Mouse (Mus musculus) cerebral cortex, adult 2 months (tissue): ENCODE data around the gene Tpd52l2.

Experiments
- WGBS: fragments of 180-500 bp; shearing (Covaris S2); methylation state at CpG from one replicate; pipeline ENCODE4 v1.1.7; 2018; 5-methylcytosine and 5-hydroxymethylcytosine counted together

Tpd52l2 gene

DNA sequence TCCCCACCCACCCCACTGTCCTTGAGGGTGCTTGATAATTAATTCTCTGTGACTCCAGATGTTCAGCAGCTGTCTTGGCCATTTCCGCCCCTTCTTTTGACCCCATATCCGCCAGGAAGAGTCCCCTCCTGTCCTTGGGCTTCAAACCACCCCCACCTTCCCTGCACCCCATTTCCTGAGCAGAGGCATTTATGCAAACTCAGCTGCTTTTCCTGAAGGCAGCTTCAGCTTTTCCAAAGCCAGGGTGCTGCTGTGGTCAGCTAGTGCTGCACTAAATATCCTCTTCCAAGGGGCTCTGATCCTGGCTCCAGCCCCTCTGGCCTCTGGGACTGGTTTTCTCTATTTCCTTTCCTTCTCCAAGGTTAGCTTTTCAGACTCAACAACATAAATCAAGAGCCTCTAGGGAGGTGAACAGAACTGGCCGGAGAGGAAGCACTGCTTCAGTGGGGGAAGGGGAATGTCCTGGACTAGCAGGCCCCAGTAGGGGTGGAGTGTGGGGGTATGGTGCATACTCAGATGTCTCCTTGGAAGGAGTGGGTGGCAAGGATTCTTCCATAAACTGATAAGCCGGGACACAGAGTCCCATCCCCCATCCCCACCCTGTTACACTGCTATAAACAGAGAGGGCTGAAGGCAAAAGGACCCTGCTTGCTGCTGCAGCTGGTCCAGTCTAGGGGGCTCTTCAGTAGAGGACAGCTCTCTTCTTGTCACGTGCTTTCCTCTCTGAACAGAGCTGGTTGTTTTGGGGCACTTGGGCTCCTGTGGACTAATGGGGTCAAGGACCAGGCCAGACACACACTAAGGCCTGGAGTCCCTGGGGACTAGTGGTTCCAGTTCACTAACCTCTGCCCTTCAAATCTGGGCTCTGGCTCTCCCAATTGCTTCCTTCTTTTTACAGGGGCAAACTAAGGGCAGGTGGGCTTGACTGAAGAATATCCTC, 9.3 kb upstream of the Tpd52l2 start:
- 47% methylated on average over 5 of the region's 5 CpGs for WGBS

DNA sequence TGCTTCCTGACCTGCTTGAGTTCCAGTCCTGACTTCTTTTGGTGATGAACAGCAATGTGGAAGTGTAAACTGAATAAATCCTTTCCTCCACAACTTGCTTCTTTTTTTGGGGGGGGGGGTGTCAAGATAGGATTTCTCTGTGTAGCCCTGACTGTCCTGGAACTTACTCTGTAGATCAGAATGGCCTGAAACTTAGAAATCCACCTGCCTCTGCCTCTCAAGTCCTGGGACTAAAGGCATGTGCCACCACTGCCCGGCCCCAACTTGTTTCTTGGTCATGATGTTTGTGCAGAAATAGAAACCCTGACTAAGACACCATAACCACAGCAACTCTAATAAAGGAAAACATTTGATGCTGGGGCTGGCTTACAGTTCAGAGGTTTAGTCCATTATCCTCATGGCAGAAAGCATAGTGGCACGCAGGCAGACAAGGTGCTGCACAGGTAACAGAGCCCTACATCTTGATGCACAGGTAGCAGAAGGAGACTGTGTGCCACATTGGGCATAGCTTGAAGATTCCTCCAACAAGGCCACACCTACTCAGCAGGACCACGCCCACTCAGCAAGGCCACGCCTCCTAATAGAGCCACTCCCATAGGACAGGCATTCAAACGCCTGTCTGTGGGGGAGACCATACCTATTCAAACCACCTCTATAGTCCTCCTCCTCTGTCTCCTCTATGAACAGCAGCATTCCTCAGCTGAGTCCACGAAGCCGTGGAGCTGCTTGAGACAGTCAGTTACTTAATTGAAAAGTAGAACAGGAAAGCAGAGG, 5.3 kb upstream of the Tpd52l2 start:
- WGBS = 38% methylated on average over 7 of the region's 7 CpGs

DNA sequence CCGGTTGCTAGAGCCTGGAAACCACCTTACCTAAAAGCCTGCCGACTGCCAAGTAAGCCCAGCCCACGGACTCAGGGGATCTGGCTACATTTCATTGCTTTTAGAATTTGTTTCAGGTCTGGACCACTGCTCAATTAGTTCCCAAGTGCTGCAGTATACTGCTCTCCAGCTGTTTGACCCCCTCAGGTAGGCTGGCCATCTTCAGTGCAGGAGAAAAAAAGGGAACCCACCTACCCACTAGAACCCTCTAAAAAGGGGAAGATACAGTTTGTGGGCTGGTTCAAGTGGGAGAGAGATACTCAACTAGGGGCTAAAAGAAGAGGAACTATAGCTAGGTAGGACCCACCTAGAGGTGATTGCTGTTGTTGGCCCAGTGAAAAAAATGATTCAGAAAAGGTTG, 4.7 kb upstream of the Tpd52l2 start:
- 50% methylated on average over 3 of the region's 3 CpGs for WGBS

DNA sequence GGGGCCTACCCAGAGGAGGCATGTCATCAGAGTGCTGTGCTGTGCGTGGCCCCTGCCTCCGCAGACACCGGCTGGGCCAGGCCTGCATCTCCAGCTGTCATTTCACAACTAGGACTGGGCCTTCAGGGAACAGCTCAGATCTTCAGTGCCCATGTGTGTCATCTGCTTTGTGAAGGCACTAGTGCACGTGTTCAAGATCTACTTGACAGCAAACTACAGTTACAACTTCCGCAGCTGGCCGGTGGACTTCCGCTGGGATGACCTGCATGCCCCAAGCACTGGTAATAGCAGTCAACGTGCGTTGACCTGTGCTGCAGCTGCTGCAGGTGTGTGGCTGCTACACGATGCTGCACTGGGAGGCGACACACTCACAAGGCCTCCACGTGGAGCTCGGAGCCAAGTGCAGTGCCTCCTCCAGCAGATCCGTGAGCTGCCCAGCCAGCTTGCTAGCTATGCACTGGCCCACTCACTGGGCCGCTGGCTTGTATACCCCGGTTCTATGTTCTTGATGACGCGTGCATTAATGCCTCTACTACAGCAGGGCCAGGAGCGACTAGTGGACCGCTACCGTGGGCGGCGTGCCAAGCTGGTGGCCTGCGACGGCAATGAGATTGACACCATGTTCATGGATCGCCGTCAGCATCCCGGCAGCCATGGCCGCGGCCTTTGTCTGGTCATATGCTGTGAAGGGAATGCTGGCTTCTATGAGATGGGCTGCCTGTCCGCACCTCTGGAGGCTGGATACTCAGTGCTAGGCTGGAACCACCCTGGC, 3.6 kb upstream of the Tpd52l2 start, which contains the start of gene Abhd16b:
Gene Abhd16b (plus strand): TSS at position 51 of the 772 bp plus-strand sequence.
- 89% methylated on average over 31 of the region's 31 CpGs for WGBS

DNA sequence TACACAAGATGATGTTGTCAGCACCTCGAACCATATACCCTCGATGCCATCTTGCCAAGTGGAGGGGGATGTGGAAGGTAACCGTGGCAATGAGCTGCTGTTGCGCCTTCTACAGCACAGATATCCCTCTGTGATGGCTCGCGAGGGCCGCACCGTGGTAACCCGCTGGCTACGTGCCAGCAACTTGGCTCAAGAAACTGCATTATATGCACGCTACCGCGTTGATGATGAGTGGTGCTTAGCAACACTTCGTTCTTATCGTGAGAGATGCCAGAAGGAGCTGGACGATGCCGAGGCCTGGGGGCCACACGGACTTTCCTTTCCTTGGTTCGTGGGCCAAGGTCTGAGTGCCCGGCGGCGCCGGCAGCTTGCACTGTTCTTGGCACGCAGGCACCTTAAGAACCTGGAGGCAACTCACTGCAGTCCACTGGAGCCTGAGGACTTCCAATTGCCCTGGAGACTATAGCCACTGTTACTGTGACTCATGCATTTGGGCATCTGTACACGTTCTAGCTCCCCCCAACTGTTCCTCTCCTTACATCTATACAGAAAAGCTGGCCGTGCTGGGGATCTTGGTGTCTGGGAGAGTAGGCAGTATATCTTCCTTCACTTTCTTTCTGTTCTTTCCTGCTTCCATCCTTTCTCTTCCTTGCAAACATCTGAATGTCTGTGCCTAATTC, 2.5 kb upstream of the Tpd52l2 start:
- 51% methylated on average over 26 of the region's 26 CpGs for WGBS

DNA sequence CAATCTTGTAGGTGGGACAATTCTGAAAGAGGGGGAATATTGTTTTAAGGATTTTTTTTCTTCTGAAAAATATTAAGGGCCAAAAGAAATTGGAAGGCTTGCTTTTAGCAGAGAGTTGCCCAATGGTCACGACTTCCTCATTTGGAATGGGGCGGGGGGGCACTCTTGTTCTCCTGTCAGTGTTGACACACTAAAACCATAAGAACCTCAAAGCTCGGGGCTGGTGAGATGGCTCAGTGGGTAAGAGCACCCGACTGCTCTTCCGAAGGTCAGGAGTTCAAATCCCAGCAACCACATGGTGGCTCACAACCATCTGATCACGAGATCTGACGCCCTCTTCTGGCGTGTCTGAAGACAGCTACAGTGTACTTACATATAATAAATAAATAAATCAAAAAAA, 1.1 kb upstream of the Tpd52l2 start:
- WGBS = 51% methylated on average over 8 of the region's 8 CpGs

DNA sequence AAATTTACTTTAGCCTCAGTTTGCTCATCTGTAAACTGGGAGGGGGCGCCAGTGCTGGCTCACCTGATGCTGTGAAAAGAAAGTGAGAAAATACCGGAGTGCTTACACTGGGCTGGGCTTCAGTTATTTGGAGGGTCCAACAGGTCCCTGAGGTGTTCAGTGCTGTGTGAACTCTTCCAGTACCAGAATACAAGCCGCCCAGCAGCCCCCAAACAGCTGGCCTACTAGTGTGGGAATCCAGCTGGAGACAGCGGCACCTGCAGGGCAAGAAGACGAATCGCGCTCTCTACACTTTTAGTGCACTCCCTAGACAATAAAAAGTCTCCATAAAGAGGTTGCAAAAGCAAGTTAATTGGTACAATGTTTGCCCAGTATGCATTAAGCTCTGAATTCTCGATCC, 661 bp upstream of the Tpd52l2 start:
- WGBS = 9% methylated on average over 8 of the region's 8 CpGs

DNA sequence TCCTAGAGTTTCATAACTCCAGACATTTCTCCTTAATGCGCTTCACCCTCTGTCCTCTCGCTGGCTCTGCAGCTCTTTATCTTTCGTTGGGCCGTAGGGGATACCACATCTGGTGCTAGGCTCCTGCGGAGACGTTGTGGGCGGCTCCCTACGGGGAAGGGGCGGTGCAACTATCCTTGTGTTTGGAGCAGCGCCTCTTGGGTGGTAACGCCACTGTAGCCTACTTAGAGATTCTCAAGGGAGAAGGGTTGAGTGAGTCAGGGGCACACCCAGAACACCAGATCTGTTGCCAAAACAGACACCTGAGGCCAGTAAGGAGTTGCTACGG, 570 bp downstream of the Tpd52l2 start:
- WGBS = under 1% methylated on average over 12 of the region's 12 CpGs

DNA sequence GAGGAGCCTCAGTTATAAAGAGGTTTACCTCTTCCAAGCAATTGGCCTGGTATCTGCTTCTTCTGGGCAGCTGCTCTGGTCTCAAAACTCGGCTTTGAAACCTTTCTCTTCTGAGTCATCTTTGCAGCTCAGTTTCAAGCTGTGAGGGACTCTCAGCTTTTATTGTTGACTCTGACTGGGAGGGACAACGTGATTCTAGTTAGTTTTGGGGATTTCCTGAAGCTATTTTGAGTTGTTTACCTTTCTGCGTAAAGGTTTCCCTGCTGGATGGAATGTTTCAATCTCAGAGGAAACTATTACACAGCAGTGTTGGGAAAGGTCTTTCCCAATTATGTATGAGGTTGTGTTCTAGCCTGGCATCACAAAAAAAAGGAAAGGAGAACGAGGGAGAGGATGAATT, 1.7 kb downstream of the Tpd52l2 start:
- WGBS = 50% methylated on average over 4 of the region's 4 CpGs

DNA sequence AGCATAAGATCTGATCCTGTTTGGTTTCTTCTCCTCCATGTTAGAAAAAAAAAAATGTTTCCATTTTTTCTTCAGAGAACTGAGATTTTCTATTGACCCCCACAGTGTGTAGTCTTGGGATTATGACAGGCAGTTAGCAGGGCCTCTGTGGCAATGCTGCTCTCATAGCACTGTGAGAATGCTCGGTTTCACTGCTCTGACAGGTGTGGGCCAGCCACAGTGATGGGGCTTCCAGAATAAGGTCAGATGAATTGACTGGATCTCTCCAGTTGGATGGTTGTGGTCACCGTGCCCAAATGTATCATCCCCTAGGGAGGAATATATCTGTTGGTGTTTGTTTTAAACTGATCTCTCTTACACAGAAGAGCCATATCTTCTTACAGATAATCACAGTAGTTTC, 12.2 kb downstream of the Tpd52l2 start:
- WGBS = 94% methylated on average over 2 of the region's 2 CpGs

DNA sequence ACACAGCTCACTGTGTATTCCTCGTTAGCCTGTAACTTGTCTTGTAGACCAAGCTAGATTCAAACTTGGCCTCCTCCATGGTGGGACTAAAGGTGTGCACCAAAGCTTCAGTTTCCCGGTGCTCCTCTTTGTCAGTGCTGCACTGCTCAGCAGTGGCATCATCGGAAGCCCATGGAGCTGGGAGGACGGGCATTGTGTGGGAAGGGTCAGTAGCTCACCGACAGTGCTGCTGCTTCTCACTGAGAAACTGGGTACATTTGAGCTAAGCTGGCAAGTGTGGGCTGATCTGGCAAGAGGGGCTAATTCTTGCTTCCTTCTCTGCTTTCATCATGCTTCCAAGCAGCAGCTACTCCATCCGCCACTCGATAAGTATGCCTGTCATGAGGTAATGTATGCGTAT, 14.3 kb downstream of the Tpd52l2 start:
- 84% methylated on average over 8 of the region's 8 CpGs for WGBS

DNA sequence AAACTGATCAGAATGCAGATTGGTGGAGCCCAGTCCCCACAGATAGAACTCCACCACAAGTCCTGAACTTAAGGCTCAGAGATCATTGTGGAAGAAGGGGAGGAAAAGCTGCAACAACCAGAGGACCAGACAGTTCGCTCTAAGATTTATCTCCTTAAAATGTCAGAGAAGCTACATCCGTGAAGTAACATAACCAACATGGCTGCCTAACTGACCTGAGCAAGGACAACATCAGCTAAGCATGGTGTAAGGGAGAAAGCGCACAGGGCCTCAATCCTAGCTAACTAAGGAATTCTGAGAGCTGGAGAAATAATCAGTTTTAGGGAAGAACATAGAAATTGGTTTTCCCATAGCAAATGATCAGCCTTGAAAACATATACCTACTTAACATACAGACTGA, 22.3 kb downstream of the Tpd52l2 start:
- WGBS = 80% methylated on average over 3 of the region's 3 CpGs

DNA sequence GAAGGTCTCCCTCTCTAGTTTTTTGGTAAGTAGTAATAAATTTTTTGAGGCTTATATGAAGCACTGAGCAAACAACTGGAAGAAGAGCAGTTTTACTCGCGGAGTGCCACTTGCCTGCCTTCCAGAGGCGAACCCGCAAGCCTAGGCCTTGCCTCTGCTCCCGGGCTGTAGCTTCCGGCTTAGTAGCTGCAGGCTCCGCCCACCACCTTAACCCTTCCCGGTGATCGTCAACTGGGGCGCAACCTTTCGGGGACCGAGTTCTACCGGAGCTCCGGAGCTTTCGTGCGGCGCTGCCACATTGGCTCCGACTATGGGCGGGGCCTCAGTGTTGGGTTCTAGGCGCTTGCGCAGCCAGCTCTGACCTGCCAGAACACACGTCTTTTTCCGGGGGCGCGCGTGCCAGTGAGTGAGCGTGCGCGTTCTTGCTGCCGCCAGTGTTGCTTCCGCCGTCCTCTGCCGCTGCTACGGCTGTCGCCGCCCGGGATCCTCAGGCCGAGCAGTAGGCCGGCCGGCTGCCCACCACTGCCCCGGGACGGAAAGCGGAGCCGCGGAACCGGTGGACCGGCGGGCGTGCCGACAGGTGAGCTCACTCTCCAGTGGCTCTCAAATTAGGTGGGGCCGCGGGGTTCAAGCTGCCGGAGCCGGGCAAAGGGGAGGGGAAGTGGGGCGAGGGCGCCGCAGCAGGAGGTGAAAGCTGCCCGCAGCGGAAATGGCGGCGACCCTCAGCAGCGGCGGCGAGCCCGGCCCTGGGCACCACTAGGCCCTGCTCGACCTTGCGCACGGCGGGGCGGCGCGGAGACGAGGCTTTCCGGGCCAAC, 23.4 kb downstream of the Tpd52l2 start, which contains the start of gene Dnajc5:
Gene Dnajc5 (plus strand): TSS at position 368 of the 818 bp plus-strand sequence.
- under 1% methylated on average over 74 of the region's 74 CpGs for WGBS

DNA sequence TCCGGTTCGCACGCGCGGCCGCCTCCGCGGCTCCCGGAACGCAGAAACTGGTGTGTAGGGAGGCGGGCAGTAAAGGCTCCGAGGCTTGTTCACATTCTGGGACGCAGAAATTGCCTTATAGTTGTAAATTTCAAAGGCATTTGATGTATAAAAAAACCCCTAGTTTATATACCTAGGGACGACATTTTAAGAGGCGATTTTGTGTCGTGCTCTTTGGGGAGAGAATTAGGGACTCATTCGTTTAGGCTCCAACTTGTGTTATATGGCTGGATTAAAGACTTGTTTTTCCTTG, 23.9 kb downstream of the Tpd52l2 start:
- WGBS = under 1% methylated on average over 17 of the region's 17 CpGs

DNA sequence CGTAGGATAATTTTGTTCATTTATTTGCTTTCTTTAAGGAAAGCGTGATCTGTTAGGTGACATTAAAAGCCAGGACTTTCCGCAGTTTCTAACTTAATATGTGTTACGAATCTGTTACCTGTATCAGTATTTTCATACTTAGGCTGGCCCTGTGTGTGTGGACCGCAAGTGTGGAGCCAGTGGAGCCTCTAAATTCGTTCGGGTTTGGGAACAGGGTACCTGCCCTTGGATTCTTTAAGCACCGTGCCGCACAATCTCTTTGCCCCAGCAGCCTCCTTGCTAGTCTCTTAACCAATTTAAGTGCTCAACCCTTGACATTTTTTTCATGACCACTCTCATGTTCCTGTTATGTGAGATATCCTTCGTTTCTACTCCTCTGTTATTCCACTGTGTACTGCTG, 24.5 kb downstream of the Tpd52l2 start:
- 31% methylated on average over 10 of the region's 10 CpGs for WGBS

DNA sequence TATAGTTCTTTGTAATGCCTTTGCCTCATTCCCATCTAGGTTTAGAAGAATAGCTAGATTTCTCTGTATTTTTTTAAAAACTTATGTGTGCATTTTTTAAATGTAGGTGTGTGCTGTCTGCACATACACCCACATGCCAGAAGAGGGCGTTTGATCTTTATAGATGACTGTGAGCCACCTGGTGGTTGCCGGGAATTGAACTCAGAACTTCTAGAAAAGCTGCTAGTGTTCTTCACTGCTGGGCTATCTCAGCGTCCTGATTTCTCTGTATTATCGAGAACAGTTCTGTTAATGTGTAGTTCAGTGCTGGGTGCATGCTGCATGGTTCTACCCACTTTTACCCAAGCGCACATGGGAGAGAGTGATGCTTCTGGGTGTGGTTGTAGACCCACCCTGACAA, 25.9 kb downstream of the Tpd52l2 start:
- 59% methylated on average over 5 of the region's 5 CpGs for WGBS

DNA sequence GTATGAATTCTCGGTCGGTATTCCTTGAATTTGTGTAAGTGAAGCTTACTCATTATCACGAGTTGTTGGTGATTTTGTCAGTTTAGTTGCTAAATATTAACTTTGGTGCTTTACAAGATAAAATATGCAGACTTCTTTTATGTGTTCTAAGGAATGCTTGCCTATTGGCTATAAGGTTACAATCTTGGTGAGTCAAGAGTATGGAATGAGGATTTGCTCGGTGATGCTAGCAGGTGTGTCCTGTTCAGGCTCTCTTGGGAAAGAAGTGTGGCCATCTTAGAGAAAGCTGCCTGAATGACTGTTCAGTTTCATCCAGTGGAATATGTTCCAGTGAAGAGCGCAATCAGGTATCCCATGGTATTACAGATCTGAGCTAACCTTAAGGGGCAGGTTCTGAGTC, 28.6 kb downstream of the Tpd52l2 start:
- 55% methylated on average over 5 of the region's 5 CpGs for WGBS

DNA sequence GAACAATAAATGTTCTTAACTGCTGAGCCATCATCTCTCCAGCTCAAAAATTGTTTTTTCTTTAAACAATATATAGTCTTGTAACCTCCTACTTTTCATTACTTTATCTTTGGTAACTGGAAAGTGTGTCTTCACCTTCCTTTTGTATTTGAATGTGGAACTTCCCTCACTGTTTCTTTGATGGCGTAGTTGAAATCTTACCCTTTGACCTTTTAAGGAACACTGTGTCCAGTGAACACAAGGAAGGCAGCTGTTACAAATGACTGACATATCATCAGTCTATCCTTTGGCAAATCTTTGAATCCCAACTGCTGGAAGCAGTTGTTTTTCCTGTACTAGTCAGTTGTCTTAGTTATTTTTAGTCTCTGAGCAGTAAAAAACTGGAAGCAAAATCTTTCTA, 32.1 kb downstream of the Tpd52l2 start:
- WGBS = 92% methylated on average over 1 of the region's 1 CpGs

DNA sequence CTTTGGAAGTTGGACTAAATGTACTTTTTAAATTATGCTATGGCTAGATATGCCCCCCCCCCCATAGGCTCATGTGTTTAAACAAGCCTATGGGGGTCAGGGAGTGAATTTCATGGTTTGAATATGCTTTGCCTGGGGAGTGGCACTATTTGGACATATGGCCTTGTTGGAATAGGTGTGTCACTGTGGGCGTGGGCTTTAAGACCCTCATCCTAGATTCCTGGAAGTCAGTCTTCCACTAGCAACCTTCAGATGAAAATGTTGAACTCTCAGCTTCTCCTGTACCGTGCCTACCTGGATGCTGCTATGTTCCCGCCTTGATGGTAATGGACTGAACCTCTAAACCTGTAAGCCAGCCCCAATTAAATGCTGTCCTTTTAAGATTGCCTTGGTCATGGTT, 35.6 kb downstream of the Tpd52l2 start:
- 96% methylated on average over 3 of the region's 3 CpGs for WGBS

DNA sequence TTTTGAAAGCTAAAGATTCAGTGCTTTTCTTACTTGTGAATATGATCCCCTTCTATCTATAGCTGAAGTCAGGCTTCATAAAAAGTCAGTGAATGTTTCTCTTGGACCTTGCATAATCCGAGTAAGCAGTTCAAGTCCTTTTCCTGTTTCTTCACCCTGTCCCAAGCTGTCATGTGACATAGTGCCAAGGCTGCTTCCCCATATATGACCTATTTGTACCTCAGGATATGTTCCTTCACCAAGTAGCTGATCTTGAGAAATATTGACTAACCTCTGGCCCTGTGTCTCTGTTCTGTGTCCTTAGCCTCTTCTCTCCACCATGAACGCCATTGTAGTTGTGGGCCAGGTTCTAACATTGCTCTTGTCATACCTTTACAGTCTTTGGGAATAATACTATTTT, 39.5 kb downstream of the Tpd52l2 start:
- WGBS = 81% methylated on average over 2 of the region's 2 CpGs
